Mouse (Mus musculus) stomach, postnatal 0 days (tissue): ENCODE data around the gene Phf12.

Experiments used
- CTCF ChIP-seq: IDR thresholded peaks from 2 replicates; pipeline ENCODE4 v1.5.1; 2016; ENCODE audit warnings: antibody characterized with exemption, low read depth, mild to moderate bottlenecking, moderate library complexity
- EP300 ChIP-seq: optimal IDR thresholded peaks from 2 replicates; pipeline ENCODE3; 2016; ENCODE audit warnings: antibody characterized with exemption

DNA sequence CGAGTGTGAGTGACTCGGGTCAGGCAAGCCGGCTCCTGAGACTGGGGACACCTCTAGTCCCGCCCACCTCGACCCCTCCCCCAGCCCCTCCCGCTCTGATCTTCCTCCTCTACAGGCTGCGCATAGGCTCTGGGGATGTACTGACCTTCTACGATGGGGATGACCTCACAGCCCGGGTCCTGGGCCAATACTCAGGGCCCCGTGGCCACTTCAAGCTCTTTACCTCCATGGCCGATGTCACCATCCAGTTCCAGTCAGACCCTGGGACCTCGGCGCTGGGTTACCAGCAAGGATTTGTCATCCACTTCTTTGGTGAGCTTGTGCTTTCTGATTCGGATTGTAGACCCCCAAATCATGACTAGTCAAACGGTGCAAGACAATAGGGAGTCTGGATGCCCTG, 8.2 kb upstream of the Phf12 start:
- TF ChIP-seq CTCF, result no peak
- no peak for TF ChIP-seq EP300
